Mouse (Mus musculus): Measurements from ENCODE around the gene Cmtm7.

GRCm38 (mm10) chr9:114785432-114786125, 3.9 kb upstream of the Cmtm7 start:
- TF ChIP-seq CTCF (conservative IDR thresholded peaks at IDR 0.05; ENCODE audit: low read length) (no peak), POU5F1 (IDR thresholded peaks at IDR 0.05; ENCODE audit: borderline replicate concordance, low read length) (no peak), NANOG (IDR thresholded peaks at IDR 0.05; ENCODE audit: borderline replicate concordance, low read length) (no peak)

Data from E14TG2a.4 (cell line).